Mouse (Mus musculus): Measurements from ENCODE around the gene Uox. TPM values are rescaled to one million over a fixed set of nuclear protein-coding genes. Genes with fewer than 3 reads are reported as not detected.

The Uox gene
- total RNA-seq, 2 experiments from 2014 or later = not detected

- intact Hi-C loops (cut with DNase I; ENCODE audit: low total_unique reads) = no loop called here
- no peak for DNase-seq
Observed at GRCm38 (mm10) chr3:146580039-146580729, 10.0 kb downstream of the Uox start.

GRCm38 (mm10) chr3:146583478-146583877, 13.3 kb downstream of the Uox start:
- no peak for DNase-seq
- intact Hi-C loops (cut with DNase I; ENCODE audit: low total_unique reads) = no loop called here

GRCm38 (mm10) chr3:146583908-146584307, 13.7 kb downstream of the Uox start:
- no peak for DNase-seq
- intact Hi-C loops (cut with DNase I; ENCODE audit: low total_unique reads) = no loop called here

GRCm38 (mm10) chr3:146586616-146587015, 16.4 kb downstream of the Uox start:
- intact Hi-C loops (cut with DNase I; ENCODE audit: low total_unique reads) = no loop called here
- DNase-seq = no peak

GRCm38 (mm10) chr3:146589523-146589922, 19.3 kb downstream of the Uox start:
- intact Hi-C loops (cut with DNase I; ENCODE audit: low total_unique reads) = no loop called here
- DNase-seq = no peak

- no peak for DNase-seq
- intact Hi-C loops (cut with DNase I; ENCODE audit: low total_unique reads) = no loop called here
Observed at GRCm38 (mm10) chr3:146591159-146591558, 20.9 kb downstream of the Uox start.

- intact Hi-C loops (cut with DNase I; ENCODE audit: low total_unique reads) = no loop called here
- DNase-seq = no peak
Observed at GRCm38 (mm10) chr3:146591601-146592000, 21.4 kb downstream of the Uox start.

- intact Hi-C loops (cut with DNase I; ENCODE audit: low total_unique reads) = no loop called here
- no peak for DNase-seq
Observed at GRCm38 (mm10) chr3:146595440-146595839, 25.2 kb downstream of the Uox start.

GRCm38 (mm10) chr3:146596387-146596786, 26.2 kb downstream of the Uox start:
- no peak for DNase-seq
- intact Hi-C loops (cut with DNase I; ENCODE audit: low total_unique reads) = no loop called here

- intact Hi-C loops (cut with DNase I; ENCODE audit: low total_unique reads) = no loop called here
- no peak for DNase-seq
Observed at GRCm38 (mm10) chr3:146596864-146597263, 26.6 kb downstream of the Uox start.

GRCm38 (mm10) chr3:146598411-146598810, 28.2 kb downstream of the Uox start:
- intact Hi-C loops (cut with DNase I; ENCODE audit: low total_unique reads) = no loop called here
- no peak for DNase-seq

- no peak for DNase-seq
- intact Hi-C loops (cut with DNase I; ENCODE audit: low total_unique reads) = no loop called here
Observed at GRCm38 (mm10) chr3:146599198-146599900, 29.1 kb downstream of the Uox start.

- intact Hi-C loops (cut with DNase I; ENCODE audit: low total_unique reads) = no loop called here
- DNase-seq = no peak
Observed at GRCm38 (mm10) chr3:146601205-146601604, 31.0 kb downstream of the Uox start.

GRCm38 (mm10) chr3:146602531-146602930, 32.3 kb downstream of the Uox start:
- no peak for DNase-seq
- intact Hi-C loops (cut with DNase I; ENCODE audit: low total_unique reads) = no loop called here

- no peak for DNase-seq
- intact Hi-C loops (cut with DNase I; ENCODE audit: low total_unique reads) = no loop called here
Observed at GRCm38 (mm10) chr3:146604647-146605046, 34.4 kb downstream of the Uox start.

- intact Hi-C loops (cut with DNase I; ENCODE audit: low total_unique reads) = no loop called here
- DNase-seq = no peak
Observed at GRCm38 (mm10) chr3:146607368-146607767, 37.1 kb downstream of the Uox start.

- no peak for DNase-seq
- intact Hi-C loops (cut with DNase I; ENCODE audit: low total_unique reads) = no loop called here
Observed at GRCm38 (mm10) chr3:146610322-146610721, 40.1 kb downstream of the Uox start.

GRCm38 (mm10) chr3:146611261-146611660, 41.0 kb downstream of the Uox start:
- DNase-seq = no peak
- intact Hi-C loops (cut with DNase I; ENCODE audit: low total_unique reads) = no loop called here

- DNase-seq = peak; percentile 11
- intact Hi-C loops (cut with DNase I; ENCODE audit: low total_unique reads) = no loop called here
Observed at GRCm38 (mm10) chr3:146611821-146612220, 41.6 kb downstream of the Uox start.

GRCm38 (mm10) chr3:146615496-146615895, 45.3 kb downstream of the Uox start, which contains the start of gene Dnase2b:
Gene Dnase2b, minus strand, starts transcription at chr3:146615596.
- intact Hi-C loops (cut with DNase I; ENCODE audit: low total_unique reads) = no loop called here
- no peak for DNase-seq

Data from gastrocnemius, postnatal 14 days (tissue).